Mouse (Mus musculus) T-cell, adult 2 months (primary cell): ENCODE measurements around the gene B4galt5.

ENCODE experiments used
- DNase-seq: peaks from one replicate; pipeline ENCODE4 v3.0.0; 2022; ENCODE audit warnings: low spot score

B4galt5 gene

DNA sequence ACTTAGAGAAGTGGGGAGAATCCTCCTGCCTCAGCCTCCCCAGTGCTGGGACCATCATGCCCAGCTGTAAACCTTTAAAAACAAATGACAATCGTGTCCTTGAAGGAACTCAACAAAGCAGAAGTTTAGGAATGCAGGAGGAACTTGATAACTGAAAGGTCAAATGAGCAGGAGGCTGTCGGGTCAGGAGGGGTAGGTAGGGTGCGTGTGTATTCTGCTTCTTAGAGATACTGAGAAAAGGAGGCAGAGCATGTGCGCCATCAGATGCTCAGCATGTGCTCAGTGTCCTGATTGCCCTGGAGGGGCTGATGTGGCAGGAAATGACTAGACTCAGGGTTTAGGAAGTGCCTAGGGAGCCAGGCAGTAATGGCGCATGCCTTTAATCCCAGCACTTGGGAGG is 95.5 kb downstream of the B4galt5 start:
- no peak for DNase-seq

DNA sequence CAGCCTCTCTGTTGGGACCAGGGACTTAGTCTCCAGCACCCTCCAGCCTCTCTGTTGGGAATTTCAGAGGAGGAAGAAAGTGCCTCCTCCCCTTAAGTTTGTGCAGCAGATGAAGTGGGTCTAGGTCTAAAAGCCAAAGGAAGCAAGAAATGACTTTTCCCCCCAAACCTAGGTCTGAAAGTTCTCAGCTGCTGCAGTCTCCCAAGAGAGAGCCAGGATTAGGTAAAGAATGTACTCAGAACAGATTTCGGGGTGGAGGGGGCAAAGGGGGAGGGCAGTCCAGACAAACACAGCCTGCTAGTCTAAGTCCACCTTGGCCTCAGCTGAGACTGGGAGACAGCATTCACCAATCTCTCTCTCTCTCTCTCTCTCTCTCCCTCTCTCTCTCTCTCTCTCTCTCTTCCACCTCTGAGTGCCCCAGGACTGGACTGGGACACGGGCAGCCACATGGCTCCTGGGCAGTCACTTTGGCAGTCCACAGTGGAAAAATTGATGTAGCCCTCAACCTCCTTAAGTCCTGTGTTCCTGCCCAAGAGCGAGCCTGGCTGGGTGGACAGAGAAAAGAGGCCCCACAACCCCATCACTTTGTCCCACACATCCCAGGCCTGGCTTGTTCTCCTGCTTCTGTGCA is 96.8 kb downstream of the B4galt5 start:
- DNase-seq: no peak

DNA sequence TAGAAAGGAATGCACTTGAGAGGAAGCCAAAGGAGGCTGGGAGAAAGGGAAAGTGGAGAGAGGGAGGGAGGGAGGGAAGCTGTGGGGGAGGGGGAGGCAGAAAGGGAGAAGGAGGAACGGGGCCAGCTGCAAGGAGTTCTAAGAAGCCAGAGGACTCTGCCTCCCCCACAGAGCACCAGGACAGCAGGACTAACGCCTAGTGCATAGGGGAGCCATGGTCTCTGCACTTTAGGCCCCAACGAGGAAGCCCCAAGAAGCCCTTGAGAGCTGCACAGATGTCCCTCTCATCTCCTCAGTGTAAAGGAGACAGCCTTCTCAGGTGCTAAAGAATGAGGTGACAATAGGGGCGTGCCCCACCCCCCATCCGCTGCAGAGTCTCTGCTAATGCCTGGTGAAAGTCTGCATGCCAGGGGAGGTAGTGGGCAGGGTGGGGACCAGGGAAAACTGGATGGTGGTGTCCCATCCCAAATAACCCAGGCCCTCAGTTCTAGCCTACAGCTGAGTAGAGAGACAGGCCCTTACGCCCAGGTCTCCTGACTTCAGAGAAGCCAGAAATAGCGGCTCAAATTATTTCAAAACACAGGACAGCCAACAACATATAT is 98.1 kb downstream of the B4galt5 start:
- DNase-seq: no peak

DNA sequence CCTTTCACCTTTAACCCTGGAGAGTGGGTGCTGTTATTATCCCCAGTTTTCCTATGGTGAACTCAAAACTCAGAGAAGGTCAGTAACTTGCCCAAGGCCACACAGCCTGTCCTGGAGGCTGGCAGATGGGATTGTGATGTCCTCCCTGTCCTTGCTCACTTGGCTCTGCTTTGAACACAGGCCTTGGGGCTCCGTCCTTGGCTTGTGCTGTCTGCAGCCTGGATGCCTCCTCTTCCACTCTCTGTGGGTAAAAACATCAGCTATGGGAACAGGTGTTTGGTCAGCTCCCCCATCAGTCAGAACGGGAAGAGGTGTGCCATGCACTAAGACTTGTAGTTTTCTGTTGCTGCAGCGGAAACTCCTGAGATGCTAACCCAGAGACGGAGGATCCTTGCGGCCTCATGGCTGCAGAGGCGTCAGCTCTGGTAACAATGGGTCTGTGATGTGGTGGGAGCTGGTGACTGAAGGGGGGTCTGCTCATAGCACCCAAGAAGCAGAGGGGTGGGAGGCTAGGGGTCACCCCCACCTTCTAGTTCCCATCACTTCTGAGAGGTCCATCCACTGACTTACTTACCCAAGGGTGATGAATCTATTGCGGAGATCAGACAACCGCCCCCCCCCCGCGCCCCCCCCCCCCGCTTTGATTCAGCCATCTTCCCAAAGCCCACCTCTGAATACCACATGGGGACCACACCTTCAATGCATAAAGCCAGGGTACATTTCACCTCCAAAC is 98.8 kb downstream of the B4galt5 start:
- no peak for DNase-seq

DNA sequence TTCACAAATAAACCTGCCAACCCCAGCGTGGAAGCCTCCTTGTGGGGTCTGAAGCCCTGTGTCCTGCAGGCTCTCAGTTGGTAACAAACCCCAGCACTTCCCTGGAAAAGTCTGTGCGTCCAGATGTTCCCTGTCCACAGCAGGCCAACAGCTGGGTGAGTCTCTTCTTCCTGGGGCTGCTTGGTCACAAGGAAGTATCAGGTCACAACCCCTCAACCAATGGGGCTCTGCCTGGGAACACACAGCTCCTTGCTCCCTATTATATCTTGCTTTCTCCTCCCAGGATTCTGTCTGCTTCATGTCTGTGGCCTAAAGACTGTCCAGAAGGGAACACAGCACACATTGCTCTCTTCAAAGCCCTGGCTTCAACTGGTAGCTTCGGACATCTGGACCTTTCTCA is 99.4 kb downstream of the B4galt5 start:
- DNase-seq: no peak
